Mouse (Mus musculus) kidney, embryonic 14.5 days (tissue): ENCODE data around the gene Spib. TPM values are rescaled to one million over a fixed set of nuclear protein-coding genes. Genes with fewer than 3 reads are reported as not detected.

ENCODE experiments used
- ATAC-seq: fragments of 200-750 bp; cut with Nextera tagmentation; 2 replicates; pipeline ENCODE4 v1.8.0; 2017; ENCODE audit warnings: moderate number of reproducible peaks, mild to moderate bottlenecking, moderate TSS enrichment, moderate library complexity; ENCODE audit not compliant: low FRiP score, low TSS enrichment
- H3K27ac ChIP-seq: fragments of 300-500 bp; sonication (generic); 2 replicates; pipeline ENCODE4 v1.5.1; 2014; ENCODE audit warnings: low read depth, mild to moderate bottlenecking, low read length, moderate library complexity, mixed read lengths
- H3K27me3 ChIP-seq: fragments of 300-500 bp; sonication (generic); 2 replicates; pipeline ENCODE4 v1.6.1; 2014; ENCODE audit warnings: mild to moderate bottlenecking, low read length; ENCODE audit not compliant: control insufficient read depth, insufficient read depth
- H3K36me3 ChIP-seq: fragments of 300-500 bp; sonication (generic); 2 replicates; pipeline ENCODE4 v1.6.1; 2014; ENCODE audit warnings: low read length, mixed read lengths; ENCODE audit not compliant: control insufficient read depth, insufficient read depth
- H3K4me1 ChIP-seq: fragments of 300-500 bp; sonication (generic); 2 replicates; pipeline ENCODE4 v1.6.1; 2014; ENCODE audit warnings: low read length, mixed read lengths; ENCODE audit not compliant: control insufficient read depth, insufficient read depth
- H3K4me2 ChIP-seq: fragments of 300-500 bp; sonication (generic); replicated peaks from 2 replicates; pipeline ENCODE4 v1.6.1; 2014; ENCODE audit warnings: low read depth, mild to moderate bottlenecking, low read length
- H3K4me3 ChIP-seq: fragments of 300-500 bp; sonication (generic); 2 replicates; pipeline ENCODE4 v1.5.1; 2014; ENCODE audit warnings: mild to moderate bottlenecking, low read length
- H3K9ac ChIP-seq: fragments of 300-500 bp; sonication (generic); 2 replicates; pipeline ENCODE4 v1.6.1; 2014; ENCODE audit warnings: low read depth, mild to moderate bottlenecking, low read length, moderate library complexity
- H3K9me3 ChIP-seq: fragments of 300-500 bp; sonication (generic); 2 replicates; pipeline ENCODE4 v1.6.1; 2016; ENCODE audit warnings: low read length; ENCODE audit not compliant: control insufficient read depth
- WGBS: fragments of 180-500 bp; shearing (Covaris S2); extraction: QIAGEN DNeasy Blood & Tissue Kit; methylation state at CpG from one replicate; pipeline ENCODE4 v1.1.7; 2014; 5-methylcytosine and 5-hydroxymethylcytosine counted together
- polyA plus RNA-seq: library from polyadenylated mRNA; unstranded; fragments of >200 nt; fragmentation: Nextera tagmentation; extraction: Ambion mirVana; gene quantifications from 2 replicates; pipeline ENCODE4 v1.2.1, GENCODE M21; 2014

Spib gene
- polyA plus RNA-seq, 1 experiment from 2014 or later: not detected

DNA sequence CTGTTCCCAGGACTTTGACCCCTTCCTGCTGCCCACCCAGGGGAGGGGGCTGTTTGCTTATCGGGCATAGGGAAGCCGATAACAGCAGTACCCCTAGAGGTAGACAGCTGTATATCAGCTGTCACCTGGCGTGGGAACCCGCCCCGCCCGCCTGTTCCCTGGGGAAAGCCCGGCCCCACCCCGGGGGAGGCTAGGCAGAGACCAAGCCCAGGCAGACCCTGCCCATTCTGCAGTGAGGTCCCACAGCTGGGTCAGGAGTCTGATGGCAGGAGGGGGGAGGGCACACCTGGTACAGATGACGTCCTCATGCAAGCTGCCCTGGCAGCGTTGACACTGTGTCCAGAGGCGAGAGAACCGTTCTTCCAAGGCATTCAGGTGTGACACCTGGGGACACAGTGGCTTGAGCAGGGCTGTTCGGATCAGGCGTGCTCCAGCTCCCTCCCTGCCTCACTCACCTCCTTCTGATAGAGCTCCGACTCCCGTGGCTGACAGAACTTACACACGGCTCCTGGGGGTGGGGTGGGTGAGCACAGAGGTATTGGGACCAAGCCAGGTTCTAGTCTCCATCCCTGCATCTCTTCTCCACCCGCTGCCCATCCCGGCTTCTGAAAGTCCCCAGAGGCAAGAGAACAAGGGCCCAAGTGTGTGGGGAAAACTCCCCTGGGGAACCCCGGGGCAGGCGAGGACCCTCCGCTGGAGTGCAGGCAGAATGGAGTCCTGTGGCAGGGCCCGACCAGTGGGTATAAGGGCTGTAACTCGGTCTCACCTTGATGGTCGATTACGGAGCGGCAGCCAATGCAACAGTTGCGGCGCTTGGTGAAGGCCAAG, 1.3 kb upstream of the Spib start:
- no peak overlapping the region for H3K9ac ChIP-seq
- H3K27me3 ChIP-seq: 0 out of 2 replicates have a peak, but pooled peaks cover 3% of the 10 kb centered on the region
- WGBS: 78% methylated on average over 29 of the region's 29 CpGs
- H3K9me3 ChIP-seq: no peaks in the 10 kb centered on the region
- H3K4me1 ChIP-seq: 0 out of 2 replicates have a peak, but pooled peaks cover under 1% of the 10 kb centered on the region
- H3K36me3 ChIP-seq: peaks cover 56% of the 10 kb centered on the region
- no peak overlapping the region for H3K27ac ChIP-seq
- no peak overlapping the region for H3K4me3 ChIP-seq
- no peak for ATAC-seq
- no peak overlapping the region for H3K4me2 ChIP-seq

- 33% methylated on average over 5 of the region's 5 CpGs for WGBS
- H3K27me3 ChIP-seq: 0 out of 2 replicates have a peak, but pooled peaks cover 7% of the 10 kb centered on the region
- ATAC-seq: no peak
- H3K4me3 ChIP-seq: no peak overlapping the region
- H3K4me1 ChIP-seq: 0 out of 2 replicates have a peak, but pooled peaks cover 6% of the 10 kb centered on the region
- H3K27ac ChIP-seq: no peak overlapping the region
- H3K9me3 ChIP-seq: no peaks in the 10 kb centered on the region
- peaks cover 36% of the 10 kb centered on the region for H3K36me3 ChIP-seq
- H3K4me2 ChIP-seq: no peak overlapping the region
- H3K9ac ChIP-seq: no peak overlapping the region
These were observed 664 bp downstream of the Spib start for GRCm38 (mm10) chr7:44531207-44531606.

DNA sequence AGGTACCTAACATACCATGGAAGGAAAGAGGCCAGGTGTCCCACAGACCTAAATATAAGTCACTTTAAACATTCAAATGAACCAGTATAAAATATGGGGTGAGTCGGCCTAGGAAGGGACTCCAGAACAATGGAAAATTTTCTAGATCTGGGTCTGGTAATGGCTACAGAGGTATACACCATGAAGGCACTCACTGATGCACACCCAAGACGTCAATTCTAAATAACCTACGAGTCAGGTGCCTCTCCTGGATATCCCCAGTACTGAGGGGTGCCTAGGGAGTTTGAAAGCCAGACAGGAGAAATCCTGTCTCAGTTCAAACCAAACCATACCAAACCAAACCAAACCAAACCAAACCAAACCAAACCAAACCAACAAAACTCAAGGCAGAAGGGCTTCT, 1.4 kb downstream of the Spib start:
- H3K9me3 ChIP-seq: no peaks in the 10 kb centered on the region
- H3K9ac ChIP-seq: no peak overlapping the region
- H3K36me3 ChIP-seq: peaks cover 29% of the 10 kb centered on the region
- H3K4me2 ChIP-seq: no peak overlapping the region
- H3K4me3 ChIP-seq: no peak overlapping the region
- WGBS: 77% methylated on average over 3 of the region's 3 CpGs
- 0 out of 2 replicates have a peak, but pooled peaks cover 7% of the 10 kb centered on the region for H3K27me3 ChIP-seq
- no peak overlapping the region for H3K27ac ChIP-seq
- ATAC-seq: no peak
- 0 out of 2 replicates have a peak, but pooled peaks cover 6% of the 10 kb centered on the region for H3K4me1 ChIP-seq

DNA sequence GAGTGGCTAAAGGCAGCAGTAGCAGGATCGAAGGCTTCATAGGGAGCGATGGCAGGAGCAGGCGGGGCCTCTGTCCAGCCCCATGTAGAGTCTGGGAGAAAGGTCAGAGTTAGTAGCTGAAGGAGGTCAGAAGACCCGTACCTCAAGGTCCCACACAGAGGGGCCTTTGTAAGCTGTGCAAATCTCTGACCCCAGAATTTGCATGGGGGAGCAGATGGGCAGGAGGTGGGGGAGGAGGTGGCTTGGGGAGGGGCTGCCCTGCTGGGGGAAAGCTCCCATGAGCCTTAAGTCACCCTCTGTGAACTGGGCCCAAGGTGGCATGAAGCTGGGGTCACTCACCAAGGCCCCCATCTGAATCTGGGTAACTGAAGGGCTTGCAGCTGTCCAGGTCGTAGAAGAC, 2.4 kb downstream of the Spib start:
- H3K4me2 ChIP-seq: no peak overlapping the region
- 66% methylated on average over 5 of the region's 5 CpGs for WGBS
- no peak overlapping the region for H3K27ac ChIP-seq
- H3K4me3 ChIP-seq: no peak overlapping the region
- no peaks in the 10 kb centered on the region for H3K9me3 ChIP-seq
- peaks cover 6% of the 10 kb centered on the region; the same call in 1 of the 2 replicates for H3K4me1 ChIP-seq
- H3K27me3 ChIP-seq: peaks cover 9% of the 10 kb centered on the region
- peaks cover 21% of the 10 kb centered on the region for H3K36me3 ChIP-seq
- no peak overlapping the region for H3K9ac ChIP-seq
- ATAC-seq: no peak

DNA sequence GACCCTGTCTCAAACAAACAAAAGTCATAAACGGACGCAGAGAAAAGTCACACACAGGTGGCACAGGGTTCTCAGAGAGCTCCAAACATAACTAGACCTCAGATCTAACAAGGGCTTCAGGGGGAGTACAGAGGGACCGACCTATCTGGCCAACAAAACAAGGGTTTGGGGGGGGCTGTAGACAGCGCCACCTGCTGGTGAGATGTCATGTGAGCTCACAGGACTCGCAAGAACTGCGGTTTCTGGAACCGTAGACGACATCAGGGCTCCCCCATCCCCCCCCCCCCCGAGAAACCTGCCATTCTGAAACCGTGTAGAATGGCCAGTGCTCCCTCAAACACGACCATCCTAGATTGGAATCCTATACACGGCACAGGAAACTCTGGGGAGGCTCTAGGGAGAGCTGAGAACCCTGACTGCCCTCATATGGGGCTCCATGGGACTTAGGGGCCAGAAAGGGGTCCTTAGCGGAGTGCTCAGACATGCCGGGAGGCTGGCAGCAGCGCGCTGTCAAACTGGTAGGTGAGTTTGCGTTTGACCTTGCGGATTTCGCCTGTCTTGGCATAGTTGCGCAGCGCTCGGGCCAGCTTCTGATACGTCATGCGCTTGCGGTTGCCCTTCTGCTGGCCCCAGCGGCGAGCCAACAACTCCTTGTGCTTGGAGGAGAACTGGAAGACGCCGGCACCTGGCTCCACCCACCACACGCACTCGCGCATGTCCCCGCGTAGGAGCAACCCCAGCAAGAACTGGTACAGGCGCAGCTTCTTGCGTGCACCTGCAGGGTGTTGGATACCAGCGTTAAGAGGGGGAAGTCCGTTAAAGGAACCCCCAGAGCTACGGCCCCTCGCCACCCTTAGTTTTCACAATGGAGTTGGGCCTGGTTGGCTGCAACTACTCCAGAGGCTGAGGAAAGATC, 4.1 kb downstream of the Spib start:
- Histone ChIP-seq H3K4me2 (peak overlapping the region; percentile 74), H3K9ac (peak overlapping the region; percentile 50), H3K27ac (no peak overlapping the region), H3K27me3 (peaks cover 22% of the 10 kb centered on the region), H3K4me3 (peak overlapping the region; percentile 38), H3K9me3 (no peaks in the 10 kb centered on the region), H3K4me1 (peaks cover 6% of the 10 kb centered on the region; the same call in 1 of the 2 replicates), H3K36me3 (peaks cover 4% of the 10 kb centered on the region; the same call in 1 of the 2 replicates)
- peak; percentile 54 for ATAC-seq
- 5% methylated on average over 40 of the region's 40 CpGs for WGBS

DNA sequence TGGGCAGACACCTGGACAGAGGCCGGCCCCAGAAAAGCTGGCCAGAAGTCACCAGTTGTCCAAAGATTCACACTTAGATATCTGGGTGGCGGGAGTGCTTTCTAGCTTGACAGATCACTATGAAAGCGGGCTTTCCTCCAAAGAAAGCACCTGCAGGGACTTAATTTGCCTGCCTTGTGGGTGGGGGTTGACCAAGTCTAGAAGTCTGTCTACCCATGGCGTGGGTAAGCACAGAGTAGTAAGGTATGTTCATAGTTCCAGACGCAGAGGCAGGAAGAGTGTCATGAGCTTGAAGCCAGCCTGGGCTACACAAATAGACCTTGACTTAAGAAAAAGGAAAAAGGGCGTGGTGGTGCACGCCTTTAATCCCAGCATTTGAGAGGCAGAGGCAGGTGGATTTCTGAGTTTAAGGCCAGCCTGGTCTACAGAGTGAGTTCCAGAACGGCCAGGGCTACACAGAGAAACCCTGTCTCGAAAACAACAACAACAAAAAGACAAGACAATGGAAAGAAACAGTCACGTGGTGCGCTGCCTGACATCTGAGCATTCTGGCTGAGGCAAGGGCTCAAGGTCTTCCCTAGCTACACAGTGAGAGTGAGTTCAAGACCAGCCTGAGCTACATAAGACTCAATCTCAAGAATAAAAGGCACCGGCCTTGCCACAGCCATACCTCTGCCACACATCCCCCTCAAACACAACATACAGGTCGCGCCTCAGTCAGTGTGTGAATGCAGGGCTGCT, 5.3 kb downstream of the Spib start:
- Histone ChIP-seq H3K4me3 (no peak overlapping the region), H3K4me2 (no peak overlapping the region), H3K27ac (no peak overlapping the region), H3K4me1 (peaks cover 6% of the 10 kb centered on the region; the same call in 1 of the 2 replicates), H3K9ac (no peak overlapping the region), H3K9me3 (no peaks in the 10 kb centered on the region), H3K36me3 (no peaks in the 10 kb centered on the region), H3K27me3 (peaks cover 29% of the 10 kb centered on the region)
- 87% methylated on average over 14 of the region's 14 CpGs for WGBS
- no peak for ATAC-seq

- H3K4me3 ChIP-seq: no peak overlapping the region
- no peak overlapping the region; the same call in 1 of the 2 replicates for H3K9ac ChIP-seq
- no peak overlapping the region for H3K27ac ChIP-seq
- H3K4me1 ChIP-seq: peaks cover 6% of the 10 kb centered on the region; the same call in 1 of the 2 replicates
- WGBS: 15% methylated on average over 22 of the region's 22 CpGs
- peak overlapping the region; percentile 22; the same call in 1 of the 2 replicates for H3K4me2 ChIP-seq
- peaks cover 32% of the 10 kb centered on the region for H3K27me3 ChIP-seq
- H3K36me3 ChIP-seq: no peaks in the 10 kb centered on the region
- H3K9me3 ChIP-seq: no peaks in the 10 kb centered on the region
- ATAC-seq: no peak
These were observed 6.6 kb downstream of the Spib start for GRCm38 (mm10) chr7:44525126-44525832.

GRCm38 (mm10) chr7:44524502-44524901, 7.4 kb downstream of the Spib start, which contains the start of gene Mybpc2:
Gene Mybpc2, minus strand, starts transcription at chr7:44524656.
- no peak for ATAC-seq
- Histone ChIP-seq H3K36me3 (no peaks in the 10 kb centered on the region), H3K4me2 (peak within 1 kb of the TSS; percentile 22; the same call in 1 of the 2 replicates), H3K9me3 (no peaks in the 10 kb centered on the region), H3K4me3 (no peak within 1 kb of the TSS), H3K27ac (no peak within 1 kb of the TSS), H3K9ac (no peak within 1 kb of the TSS; the same call in 1 of the 2 replicates), H3K27me3 (peaks cover 32% of the 10 kb centered on the region), H3K4me1 (peaks cover 6% of the 10 kb centered on the region; the same call in 1 of the 2 replicates)
- 30% methylated on average over 12 of the region's 12 CpGs for WGBS
